26 mouse cellular contexts compared by ENCODE assay signal in the genomic region with DNA sequence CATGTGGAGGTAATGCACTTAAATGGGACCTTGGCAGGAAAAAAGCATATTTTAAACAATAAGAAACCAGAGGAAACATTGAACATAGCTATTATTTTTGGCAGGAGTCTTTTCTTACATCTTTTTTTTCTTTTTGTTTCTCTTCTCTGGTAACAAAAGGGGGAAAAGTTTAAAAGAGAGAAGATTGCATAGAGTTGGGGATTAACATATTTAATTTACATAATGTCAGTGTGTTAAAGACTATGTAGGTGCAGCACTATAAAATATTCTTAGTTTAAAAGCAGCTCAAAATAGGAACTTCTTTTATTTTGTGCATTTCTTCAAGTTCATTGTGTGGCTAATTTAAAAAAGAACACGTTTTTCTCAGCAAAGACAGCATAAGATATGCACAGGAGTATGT.
"Had no signal": no experiment of that assay in that cellular context is flagged by ENCODE, and none has a peak within 500 bp of the region (broad histone marks: within the 10 kb centered on the region; RNA-seq: fewer than 3 reads in every experiment).

No protein-coding gene starts in this region.

- ATAC-seq: hindbrain, postnatal 0 days; intestine, embryonic 15.5 days; intestine, postnatal 0 days had no signal

- DNase-seq: gastrocnemius, postnatal 14 days; gastrocnemius, postnatal 36 days; heart, adult 11 months; heart, adult 2 months; heart, postnatal 14 days; heart, postnatal 36 days; kidney, adult 18-20 months; kidney, adult 8-10 months; kidney, postnatal 10 days; kidney, postnatal 25 days; kidney, postnatal 4 days; liver; liver, embryonic 13.5 days had no signal

- H3K4me3 ChIP-seq: heart, adult 2 months; heart, embryonic 13.5 days; heart, embryonic 15.5 days; hindbrain, embryonic 13.5 days; hindbrain, embryonic 15.5 days; intestine, embryonic 15.5 days; layer of hippocampus, adult 2 months; left cerebral cortex, adult 2 months; limb, embryonic 10.5 days; limb, embryonic 12.5 days; liver, embryonic 13.5 days had no signal

- H3K36me3 ChIP-seq: heart, embryonic 13.5 days; heart, embryonic 15.5 days; hindbrain, embryonic 13.5 days; hindbrain, embryonic 15.5 days; intestine, embryonic 15.5 days; limb, embryonic 10.5 days; limb, embryonic 12.5 days; liver, embryonic 13.5 days had no signal

- H3K27ac ChIP-seq: heart, adult 2 months; heart, embryonic 13.5 days; heart, embryonic 15.5 days; hindbrain, embryonic 13.5 days; hindbrain, embryonic 15.5 days; hindbrain, postnatal 0 days; intestine, embryonic 15.5 days; layer of hippocampus, adult 2 months; left cerebral cortex, adult 2 months; limb, embryonic 10.5 days; limb, embryonic 12.5 days; liver, embryonic 13.5 days had no signal

- H3K4me1 ChIP-seq: heart, embryonic 13.5 days; heart, embryonic 15.5 days; hindbrain, embryonic 13.5 days; hindbrain, embryonic 15.5 days; intestine, embryonic 15.5 days; limb, embryonic 10.5 days; limb, embryonic 12.5 days; liver, embryonic 13.5 days had no signal

- H3K27me3 ChIP-seq: heart, embryonic 13.5 days; heart, embryonic 15.5 days; hindbrain, embryonic 13.5 days; hindbrain, embryonic 15.5 days; intestine, embryonic 15.5 days; limb, embryonic 12.5 days; liver, embryonic 13.5 days had no signal

- H3K4me2 ChIP-seq: heart, embryonic 11.5 days; heart, embryonic 13.5 days; heart, embryonic 15.5 days; hindbrain, embryonic 13.5 days; hindbrain, embryonic 15.5 days; intestine, embryonic 15.5 days; limb, embryonic 12.5 days; liver, embryonic 11.5 days; liver, embryonic 13.5 days had no signal

- H3K9me3 ChIP-seq: heart, embryonic 13.5 days; heart, embryonic 15.5 days; hindbrain, embryonic 13.5 days; hindbrain, embryonic 15.5 days; intestine, embryonic 15.5 days; limb, embryonic 10.5 days; limb, embryonic 12.5 days; liver, embryonic 13.5 days had no signal

- H3K9ac ChIP-seq: heart, embryonic 13.5 days; heart, embryonic 15.5 days; hindbrain, embryonic 13.5 days; hindbrain, embryonic 15.5 days; intestine, embryonic 15.5 days; limb, embryonic 12.5 days; liver, embryonic 13.5 days had no signal
